Mouse (Mus musculus) Patski (cell line): ENCODE data around the gene Kcnk3. TPM values are rescaled to one million over a fixed set of nuclear protein-coding genes. Genes with fewer than 3 reads are reported as not detected.

Source experiments
- ATAC-seq: fragments of 100-300 bp; one replicate; pipeline ENCODE4 v1.8.0; 2021
- CTCF ChIA-PET: fragments of 350-600 bp; sonication (Branson Sonifier 250); formaldehyde crosslinking; loops from one replicate; lab custom pipeline; 2022; ENCODE audit warnings: inconsistent platforms; lab: Charles Lee
- POLR2A ChIA-PET: fragments of 350-600 bp; sonication (Branson Sonifier 250); formaldehyde crosslinking; loops from one replicate; lab custom pipeline; 2022; ENCODE audit warnings: antibody characterized with exemption, inconsistent platforms; lab: Charles Lee
- DNase-seq: peaks from one replicate; pipeline ENCODE4 v3.0.0-alpha.2; 2011; ENCODE audit warnings: low read depth, low spot score
- H3K27me3 ChIP-seq: fragments of 371-371 bp; one replicate; pipeline ENCODE4 v1.5.1; 2021
- CTCF ChIP-seq: fragments of 100-300 bp; IDR thresholded peaks from one replicate; pipeline ENCODE4 v1.5.1; 2021
- in situ Hi-C: fragments of 300-500 bp; cut with MboI; formaldehyde crosslinking; loops from 3 replicates; pipeline ENCODE4 v1.11.1; 2018; ENCODE audit warnings: low pct_unique_long_range_greater_than_20kb, mixed read lengths
- polyA plus RNA-seq: library from polyadenylated mRNA; unstranded; gene quantifications from one replicate; pipeline ENCODE4 v1.2.3, GENCODE M21; 2021

Kcnk3 gene
- polyA plus RNA-seq, 1 experiment from 2014 or later, result not detected

DNA sequence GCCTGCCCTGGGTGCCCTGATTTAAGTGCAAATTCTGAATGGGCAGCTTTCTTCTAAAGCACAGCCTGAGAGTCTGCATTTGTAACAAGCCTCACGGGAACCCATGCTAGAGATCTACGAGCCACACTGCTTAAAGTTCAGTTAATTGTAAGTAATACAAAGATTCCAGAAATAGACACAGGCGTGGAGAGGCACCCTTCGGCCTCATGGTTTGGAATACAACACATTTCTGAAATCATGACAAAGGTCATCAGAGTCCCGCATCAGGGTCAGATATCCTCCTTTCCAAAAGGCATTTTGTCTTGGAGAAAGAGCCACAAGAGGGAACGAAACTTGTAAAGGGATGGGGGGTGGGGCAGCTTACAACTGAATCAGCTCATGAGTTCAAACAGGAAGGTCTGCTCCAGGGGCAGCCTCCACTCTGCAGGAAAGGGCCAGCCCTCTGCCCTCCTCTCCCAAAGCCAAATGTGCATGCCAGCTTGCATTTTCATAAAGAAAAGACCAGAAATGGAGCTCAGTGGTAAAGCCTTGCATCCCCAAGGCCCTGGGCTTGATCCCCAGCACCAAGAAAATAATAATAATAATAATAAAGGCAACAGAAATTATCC is 7.1 kb downstream of the Kcnk3 start:
- POLR2A ChIA-PET, result no interaction called here
- no peak for TF ChIP-seq CTCF
- DNase-seq (no peak), ATAC-seq (no peak)
- CTCF ChIA-PET, result no interaction called here
- in situ Hi-C loops, result no loop called here
- peaks cover 69% of the 10 kb centered on the region for H3K27me3 ChIP-seq

DNA sequence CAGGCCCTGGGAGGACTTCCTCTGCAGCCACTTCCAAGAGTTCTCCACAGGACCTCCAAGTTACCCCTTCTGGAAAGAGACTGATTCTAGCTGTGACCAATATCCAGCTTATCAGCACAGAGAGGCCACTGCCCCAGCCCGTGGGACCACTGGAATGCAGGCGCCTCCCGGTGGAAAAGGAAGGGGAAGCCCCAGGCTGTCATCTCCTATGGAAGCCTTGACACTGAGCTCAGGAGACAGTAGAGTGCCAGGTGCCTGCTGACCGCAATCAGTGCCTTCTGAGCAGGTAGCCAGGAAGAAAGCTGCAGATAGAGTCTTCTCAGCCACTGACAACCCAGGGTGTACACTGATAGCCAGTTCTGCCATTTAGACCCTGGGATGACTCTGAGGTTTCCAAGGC is 13.4 kb downstream of the Kcnk3 start:
- ATAC-seq, result no peak
- CTCF ChIA-PET, result no interaction called here
- TF ChIP-seq CTCF, result no peak
- in situ Hi-C loops, result no loop called here
- DNase-seq, result no peak
- peaks cover 62% of the 10 kb centered on the region for H3K27me3 ChIP-seq
- POLR2A ChIA-PET, result interaction anchor here (0.7 kb wide), 1 partner anchor 287 kb away, joined by 3 read pairs; the partner anchor contains the start of gene Agbl5

- ATAC-seq (no peak), DNase-seq (no peak)
- in situ Hi-C loops, result no loop called here
- ChIA-PET CTCF (no interaction called here), POLR2A (no interaction called here)
- no peak for TF ChIP-seq CTCF
- peaks cover 57% of the 10 kb centered on the region for H3K27me3 ChIP-seq
Observed at GRCm38 (mm10) chr5:30603255-30603654, 15.3 kb downstream of the Kcnk3 start.

- H3K27me3 ChIP-seq, result peaks cover 50% of the 10 kb centered on the region
- POLR2A ChIA-PET, result interaction anchor here (0.6 kb wide), 1 partner anchor 57 kb away, joined by 3 read pairs; no protein-coding TSS in a partner anchor
- TF ChIP-seq CTCF, result no peak
- in situ Hi-C loops, result no loop called here
- ATAC-seq (no peak), DNase-seq (no peak)
- CTCF ChIA-PET, result no interaction called here
Observed at GRCm38 (mm10) chr5:30603926-30604325, 16.0 kb downstream of the Kcnk3 start.

DNA sequence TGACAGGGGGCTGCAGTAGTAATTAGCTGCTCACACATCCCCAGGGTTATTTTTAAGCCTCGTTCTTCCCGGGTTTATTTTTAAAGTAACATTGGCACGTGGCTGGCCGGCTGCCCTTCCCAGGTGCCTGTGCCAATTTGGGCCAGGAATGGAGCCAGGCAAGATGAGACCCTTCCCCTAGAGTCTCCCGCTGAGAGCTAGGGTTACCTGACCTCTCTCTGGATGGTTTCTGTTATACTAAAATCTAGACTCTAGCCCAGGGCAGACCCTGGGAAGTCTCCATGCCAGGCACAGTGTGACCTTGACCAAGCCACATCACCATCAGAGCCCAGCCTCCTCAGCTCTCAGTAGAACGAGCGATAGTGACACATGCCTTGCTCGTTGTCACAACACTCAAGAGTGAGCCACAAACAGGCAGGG is 16.8 kb downstream of the Kcnk3 start:
- no peak for TF ChIP-seq CTCF
- DNase-seq (no peak), ATAC-seq (no peak)
- H3K27me3 ChIP-seq, result peaks cover 47% of the 10 kb centered on the region
- POLR2A ChIA-PET, result no interaction called here
- CTCF ChIA-PET, result no interaction called here
- in situ Hi-C loops, result no loop called here

- H3K27me3 ChIP-seq, result peaks cover 48% of the 10 kb centered on the region
- ATAC-seq (no peak), DNase-seq (no peak)
- no peak for TF ChIP-seq CTCF
- in situ Hi-C loops, result no loop called here
- POLR2A ChIA-PET, result no interaction called here
- CTCF ChIA-PET, result no interaction called here
Observed at GRCm38 (mm10) chr5:30605649-30606048, 17.7 kb downstream of the Kcnk3 start.

DNA sequence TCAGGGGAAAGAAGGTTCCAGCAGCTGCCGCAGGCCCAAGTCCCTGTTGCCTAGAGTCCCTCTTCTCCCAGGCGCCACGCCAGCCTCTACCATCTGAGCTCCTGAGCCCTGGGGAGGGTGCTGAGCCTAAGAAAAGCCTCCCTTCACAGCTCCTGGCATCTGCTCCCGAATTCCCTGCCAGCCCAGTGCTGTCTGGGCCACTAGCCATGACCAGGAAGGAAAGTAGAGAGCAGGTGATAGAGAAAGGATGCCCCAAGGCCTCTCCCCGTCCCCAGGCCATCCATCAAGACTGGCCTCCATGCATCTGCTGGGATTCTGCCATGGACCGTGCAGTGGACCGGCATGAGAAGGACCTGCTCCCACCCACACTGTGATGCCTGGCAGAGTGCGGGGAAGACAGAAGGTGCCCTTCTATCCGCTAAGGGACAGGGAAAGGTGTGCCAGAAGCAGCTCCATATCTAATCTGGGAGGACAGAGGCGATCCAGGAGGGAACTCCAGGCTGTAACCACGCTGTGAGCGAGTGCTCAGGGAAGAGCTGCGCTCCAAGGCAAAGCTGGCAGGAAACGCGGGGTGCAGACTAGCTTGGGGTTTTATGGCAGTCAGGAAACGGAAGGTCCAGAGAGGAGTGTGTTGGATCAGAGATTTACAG is 18.6 kb downstream of the Kcnk3 start:
- no peak for TF ChIP-seq CTCF
- POLR2A ChIA-PET, result interaction anchor here (0.6 kb wide), 1 partner anchor 10 kb away, joined by 3 read pairs; no protein-coding TSS in a partner anchor
- DNase-seq (no peak), ATAC-seq (no peak)
- CTCF ChIA-PET, result no interaction called here
- peaks cover 45% of the 10 kb centered on the region for H3K27me3 ChIP-seq
- in situ Hi-C loops, result no loop called here

DNA sequence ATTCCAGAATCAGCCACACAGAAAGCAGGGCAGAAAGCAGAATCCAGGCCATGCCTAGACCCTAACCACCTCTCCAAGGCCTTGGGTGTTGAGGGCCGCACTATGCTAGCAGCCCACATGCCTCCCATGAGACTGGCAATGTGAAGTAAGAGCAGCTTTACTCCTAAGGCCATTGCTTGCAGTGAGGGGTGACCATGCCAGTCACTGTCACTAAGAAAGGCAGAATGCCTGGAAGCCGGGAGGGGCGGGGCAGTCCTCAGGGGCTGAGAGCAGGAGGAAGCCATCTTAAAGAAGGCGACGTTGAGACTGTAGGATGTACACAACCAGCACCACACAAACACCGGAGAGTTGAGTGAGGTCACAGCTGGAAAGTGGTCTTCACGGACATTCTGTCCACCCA is 21.1 kb downstream of the Kcnk3 start:
- ChIA-PET POLR2A (no interaction called here), CTCF (no interaction called here)
- in situ Hi-C loops, result no loop called here
- no peak for TF ChIP-seq CTCF
- ATAC-seq (no peak), DNase-seq (no peak)
- peaks cover 42% of the 10 kb centered on the region for H3K27me3 ChIP-seq

GRCm38 (mm10) chr5:30609918-30610645 is 22.1 kb downstream of the Kcnk3 start:
- H3K27me3 ChIP-seq, result peaks cover 44% of the 10 kb centered on the region
- CTCF ChIA-PET, result no interaction called here
- ATAC-seq, result no peak
- TF ChIP-seq CTCF, result no peak
- in situ Hi-C loops, result no loop called here
- no peak for DNase-seq
- POLR2A ChIA-PET, result no interaction called here

DNA sequence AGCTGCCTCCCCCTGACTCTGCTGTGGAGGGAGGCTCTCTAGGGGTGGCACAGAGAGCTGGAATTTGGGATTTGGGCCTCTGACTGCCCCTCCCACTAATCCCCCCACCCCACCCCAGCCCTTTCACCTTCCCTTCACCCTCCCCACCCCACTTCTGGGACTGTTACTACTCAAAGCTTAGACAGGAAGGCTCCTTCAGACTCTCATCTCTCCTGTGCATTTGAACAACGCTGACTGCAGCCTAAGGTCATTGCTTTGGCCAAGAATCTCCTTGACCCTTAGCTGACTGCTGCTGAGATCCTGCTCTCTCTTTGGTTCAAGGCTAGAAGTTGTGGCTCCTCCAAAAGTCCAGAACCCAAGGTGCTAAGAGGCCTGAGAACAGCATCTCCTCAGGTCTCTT is 23.1 kb downstream of the Kcnk3 start:
- ATAC-seq (no peak), DNase-seq (no peak)
- H3K27me3 ChIP-seq, result peaks cover 41% of the 10 kb centered on the region
- CTCF ChIA-PET, result no interaction called here
- no peak for TF ChIP-seq CTCF
- POLR2A ChIA-PET, result no interaction called here
- in situ Hi-C loops, result no loop called here

GRCm38 (mm10) chr5:30611689-30612088 is 23.7 kb downstream of the Kcnk3 start:
- POLR2A ChIA-PET, result no interaction called here
- CTCF ChIA-PET, result no interaction called here
- no peak for TF ChIP-seq CTCF
- H3K27me3 ChIP-seq, result peaks cover 35% of the 10 kb centered on the region
- in situ Hi-C loops, result no loop called here
- ATAC-seq (no peak), DNase-seq (no peak)
